Mouse (Mus musculus): ENCODE measurements around the gene Arvcf. TPM values are rescaled to one million over a fixed set of nuclear protein-coding genes. Genes with fewer than 3 reads are reported as not detected.

Arvcf gene
- total and polyA plus RNA-seq, 3 experiments = 13.9 to 16.4 (median 14.4) TPM

GRCm38 (mm10) chr16:18356961-18357360 is 9.0 kb downstream of the Arvcf start:
- Histone ChIP-seq H3K79me2 (replicated peaks; ENCODE audit: control insufficient read depth, insufficient read depth, low read length) (no peaks in the 10 kb centered on the region), H3K4me1 (ENCODE audit: control insufficient read depth, insufficient read depth, low read length) (no peaks in the 10 kb centered on the region; the same call in 1 of the 2 replicates), H3K9ac (ENCODE audit: low read depth, low read length) (no peak overlapping the region), H3K4me3 (no peak overlapping the region), H3K27me3 (ENCODE audit: control insufficient read depth, insufficient read depth, low read length) (no peaks in the 10 kb centered on the region), H3K27ac (no peak overlapping the region), H3K36me3 (ENCODE audit: control insufficient read depth, insufficient read depth, low read length) (no peaks in the 10 kb centered on the region)
- peak in 1 of 2 experiments; percentile 42 for DNase-seq
- WGBS = 41% methylated on average over 1 of the region's 1 CpGs
- TF ChIP-seq CTCF (IDR thresholded peaks at IDR 0.05) = no peak
- no peak for TF ChIP-seq POLR2A (IDR thresholded peaks at IDR 0.05; ENCODE audit: insufficient read depth, low read depth, low read length)
- TF ChIP-seq EP300 (IDR thresholded peaks at IDR 0.05; ENCODE audit: insufficient read depth, low read depth, low read length) = no peak
- intact Hi-C loops (cut with DNase I) = no loop called here

DNA sequence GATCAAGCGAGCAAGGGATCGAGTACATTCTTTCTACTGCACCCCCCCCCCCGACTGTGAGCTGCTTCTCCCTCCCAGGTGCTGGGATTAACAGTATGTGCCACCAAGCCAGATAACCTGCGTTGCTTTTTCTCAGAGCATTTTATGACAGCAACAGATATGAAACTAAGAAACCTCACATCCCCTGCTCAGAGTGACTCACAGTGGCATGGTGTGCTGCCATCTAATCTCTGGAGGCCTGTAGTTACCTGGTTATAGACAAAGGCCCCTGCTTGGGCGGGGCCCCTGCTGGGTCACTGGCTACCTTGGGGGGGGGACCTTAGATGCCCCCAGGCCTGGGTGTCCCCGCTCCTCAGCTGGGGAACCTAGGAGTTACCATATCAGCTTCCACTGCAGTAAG is 10.0 kb downstream of the Arvcf start:
- WGBS = 86% methylated on average over 6 of the region's 6 CpGs
- Histone ChIP-seq H3K9ac (ENCODE audit: low read depth, low read length) (no peak overlapping the region), H3K79me2 (replicated peaks; ENCODE audit: control insufficient read depth, insufficient read depth, low read length) (no peaks in the 10 kb centered on the region), H3K27me3 (ENCODE audit: control insufficient read depth, insufficient read depth, low read length) (no peaks in the 10 kb centered on the region), H3K4me3 (no peak overlapping the region), H3K36me3 (ENCODE audit: control insufficient read depth, insufficient read depth, low read length) (no peaks in the 10 kb centered on the region), H3K27ac (no peak overlapping the region), H3K4me1 (ENCODE audit: control insufficient read depth, insufficient read depth, low read length) (no peaks in the 10 kb centered on the region; the same call in 1 of the 2 replicates)
- TF ChIP-seq POLR2A (IDR thresholded peaks at IDR 0.05; ENCODE audit: insufficient read depth, low read depth, low read length) (no peak), CTCF (IDR thresholded peaks at IDR 0.05) (no peak), EP300 (IDR thresholded peaks at IDR 0.05; ENCODE audit: insufficient read depth, low read depth, low read length) (no peak)
- no peak for DNase-seq
- intact Hi-C loops (cut with DNase I) = no loop called here

- H3K4me1 ChIP-seq (ENCODE audit: control insufficient read depth, insufficient read depth, low read length) = no peaks in the 10 kb centered on the region; the same call in 1 of the 2 replicates
- H3K4me3 ChIP-seq = no peak overlapping the region
- no peaks in the 10 kb centered on the region for H3K79me2 ChIP-seq (replicated peaks; ENCODE audit: control insufficient read depth, insufficient read depth, low read length)
- H3K27me3 ChIP-seq (ENCODE audit: control insufficient read depth, insufficient read depth, low read length) = no peaks in the 10 kb centered on the region
- no peak for DNase-seq
- intact Hi-C loops (cut with DNase I) = no loop called here
- WGBS = 69% methylated on average over 6 of the region's 6 CpGs
- no peak overlapping the region for H3K9ac ChIP-seq (ENCODE audit: low read depth, low read length)
- no peaks in the 10 kb centered on the region for H3K36me3 ChIP-seq (ENCODE audit: control insufficient read depth, insufficient read depth, low read length)
- no peak for TF ChIP-seq POLR2A (IDR thresholded peaks at IDR 0.05; ENCODE audit: insufficient read depth, low read depth, low read length)
- TF ChIP-seq EP300 (IDR thresholded peaks at IDR 0.05; ENCODE audit: insufficient read depth, low read depth, low read length) = no peak
- TF ChIP-seq CTCF (IDR thresholded peaks at IDR 0.05) = no peak
- H3K27ac ChIP-seq = no peak overlapping the region
Measured at GRCm38 (mm10) chr16:18360151-18360805, 12.3 kb downstream of the Arvcf start.

DNA sequence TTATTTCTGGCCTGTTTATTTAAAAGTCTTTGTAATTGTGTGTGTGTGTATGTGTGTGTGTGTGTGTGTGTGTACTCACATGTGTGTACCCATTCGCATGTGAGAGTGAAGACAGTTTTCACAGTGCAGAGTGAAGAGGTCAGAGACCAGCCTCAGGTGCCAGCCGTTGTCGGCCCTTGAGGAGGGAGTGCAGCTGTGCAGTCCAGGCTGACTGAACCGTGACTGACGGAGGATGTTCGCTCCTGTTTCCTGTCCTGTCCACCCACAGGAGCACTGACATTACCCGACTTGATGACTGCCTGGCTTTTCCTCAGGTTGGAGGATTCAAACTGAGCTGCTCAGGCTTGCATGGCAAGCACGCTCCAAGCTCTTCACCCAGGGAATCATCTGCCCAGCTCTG is 15.0 kb downstream of the Arvcf start:
- DNase-seq = no peak
- no peak overlapping the region for H3K27ac ChIP-seq
- no peaks in the 10 kb centered on the region for H3K36me3 ChIP-seq (ENCODE audit: control insufficient read depth, insufficient read depth, low read length)
- TF ChIP-seq EP300 (IDR thresholded peaks at IDR 0.05; ENCODE audit: insufficient read depth, low read depth, low read length) = no peak
- TF ChIP-seq POLR2A (IDR thresholded peaks at IDR 0.05; ENCODE audit: insufficient read depth, low read depth, low read length) = no peak
- intact Hi-C loops (cut with DNase I) = no loop called here
- WGBS = 62% methylated on average over 8 of the region's 8 CpGs
- no peaks in the 10 kb centered on the region; the same call in 1 of the 2 replicates for H3K4me1 ChIP-seq (ENCODE audit: control insufficient read depth, insufficient read depth, low read length)
- H3K4me3 ChIP-seq = no peak overlapping the region
- H3K27me3 ChIP-seq (ENCODE audit: control insufficient read depth, insufficient read depth, low read length) = no peaks in the 10 kb centered on the region
- H3K79me2 ChIP-seq (replicated peaks; ENCODE audit: control insufficient read depth, insufficient read depth, low read length) = no peaks in the 10 kb centered on the region
- no peak overlapping the region for H3K9ac ChIP-seq (ENCODE audit: low read depth, low read length)

DNA sequence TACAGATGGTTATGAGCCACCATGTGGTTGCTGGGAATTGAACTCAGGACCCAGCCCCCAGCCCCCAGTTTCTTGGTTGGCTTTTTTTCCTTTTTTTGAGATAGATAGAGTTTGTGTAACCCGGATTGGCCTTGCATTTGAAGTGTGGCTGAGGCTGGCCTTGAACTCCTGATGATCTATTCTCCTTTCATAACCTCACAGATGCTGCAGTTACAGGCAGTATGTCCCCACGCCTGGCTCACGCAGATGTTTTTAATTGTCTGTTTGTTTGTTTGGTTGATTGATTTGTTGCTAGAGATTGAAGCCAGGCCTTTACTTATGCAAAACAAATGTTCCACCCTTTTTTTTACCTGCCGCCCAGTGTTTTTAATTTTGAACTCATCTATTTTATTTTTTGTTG is 18.9 kb downstream of the Arvcf start:
- no peak overlapping the region for H3K27ac ChIP-seq
- TF ChIP-seq POLR2A (IDR thresholded peaks at IDR 0.05; ENCODE audit: insufficient read depth, low read depth, low read length) (no peak), EP300 (IDR thresholded peaks at IDR 0.05; ENCODE audit: insufficient read depth, low read depth, low read length) (no peak), CTCF (IDR thresholded peaks at IDR 0.05) (no peak)
- intact Hi-C loops (cut with DNase I) = no loop called here

DNA sequence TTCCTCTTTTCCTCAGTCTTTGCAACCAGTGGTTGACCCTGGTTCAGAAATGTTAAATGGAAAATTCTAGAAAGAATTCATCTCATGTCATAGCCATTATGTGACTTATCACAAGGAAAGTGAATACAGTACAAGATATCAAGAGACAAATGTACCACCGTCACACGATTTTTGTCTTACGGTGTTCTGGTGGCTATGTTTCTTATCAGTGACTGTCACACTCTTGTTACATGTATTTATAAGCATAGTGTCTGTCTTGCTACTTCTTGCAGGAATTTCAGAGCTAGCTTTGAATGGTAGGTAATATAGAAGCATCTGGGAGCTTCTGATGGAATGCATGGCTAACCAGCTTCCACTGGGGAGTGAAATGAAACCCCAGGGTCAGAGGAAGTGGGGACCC is 22.2 kb downstream of the Arvcf start:
- Histone ChIP-seq H3K4me3 (no peak overlapping the region), H3K27ac (no peak overlapping the region), H3K9ac (ENCODE audit: low read depth, low read length) (no peak overlapping the region), H3K4me1 (ENCODE audit: control insufficient read depth, insufficient read depth, low read length) (no peaks in the 10 kb centered on the region), H3K79me2 (replicated peaks; ENCODE audit: control insufficient read depth, insufficient read depth, low read length) (no peaks in the 10 kb centered on the region), H3K36me3 (ENCODE audit: control insufficient read depth, insufficient read depth, low read length) (no peaks in the 10 kb centered on the region), H3K27me3 (ENCODE audit: control insufficient read depth, insufficient read depth, low read length) (no peaks in the 10 kb centered on the region)
- TF ChIP-seq POLR2A (IDR thresholded peaks at IDR 0.05; ENCODE audit: insufficient read depth, low read depth, low read length) (no peak), CTCF (IDR thresholded peaks at IDR 0.05) (no peak), EP300 (IDR thresholded peaks at IDR 0.05; ENCODE audit: insufficient read depth, low read depth, low read length) (no peak)
- no peak for DNase-seq
- WGBS = 62% methylated on average over 3 of the region's 3 CpGs
- intact Hi-C loops (cut with DNase I) = no loop called here

More for the DNA sequence above, 18.9 kb downstream of the Arvcf start:
- WGBS = 90% methylated on average over 4 of the region's 4 CpGs
- H3K27me3 ChIP-seq (ENCODE audit: control insufficient read depth, insufficient read depth, low read length) = no peaks in the 10 kb centered on the region
- H3K9ac ChIP-seq (ENCODE audit: low read depth, low read length) = no peak overlapping the region
- H3K4me1 ChIP-seq (ENCODE audit: control insufficient read depth, insufficient read depth, low read length) = no peaks in the 10 kb centered on the region
- no peaks in the 10 kb centered on the region for H3K79me2 ChIP-seq (replicated peaks; ENCODE audit: control insufficient read depth, insufficient read depth, low read length)
- H3K4me3 ChIP-seq = no peak overlapping the region
- no peaks in the 10 kb centered on the region for H3K36me3 ChIP-seq (ENCODE audit: control insufficient read depth, insufficient read depth, low read length)
- DNase-seq = no peak
